Mouse (Mus musculus) cerebellum, postnatal 14 days (tissue): Measurements from ENCODE around the gene Syn2.

Source experiments
- DNase-seq, 2 experiments: peaks; one replicate each; pipeline ENCODE4 v3.0.0; 2021; ENCODE audit warnings: mixed read lengths in 2 of 2

Syn2 gene

DNA sequence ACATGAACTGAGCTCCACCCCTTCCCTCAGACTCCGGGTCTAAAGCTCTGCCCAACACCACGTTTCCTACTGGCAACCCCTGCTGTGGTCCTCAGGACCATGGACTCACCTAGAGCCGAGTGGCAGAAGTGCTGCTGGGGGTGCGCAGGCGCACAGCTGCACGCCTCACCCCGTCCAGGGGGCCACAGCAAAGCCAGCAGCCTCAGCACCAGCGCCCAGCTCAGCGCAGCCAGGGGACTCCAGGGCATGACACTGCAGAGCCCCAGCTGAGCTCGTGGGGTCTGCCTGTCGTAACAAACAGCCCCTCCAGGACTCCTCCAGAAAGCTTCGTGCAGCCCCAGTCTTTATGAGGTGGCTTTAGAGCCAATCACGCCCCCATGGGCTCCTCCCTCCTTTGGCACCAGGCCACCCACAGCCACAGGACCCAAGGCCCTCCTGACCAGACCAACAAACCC lies 116.9 kb downstream of the Syn2 start:
- DNase-seq = peak in 1 of 2 experiments; percentile 66

DNA sequence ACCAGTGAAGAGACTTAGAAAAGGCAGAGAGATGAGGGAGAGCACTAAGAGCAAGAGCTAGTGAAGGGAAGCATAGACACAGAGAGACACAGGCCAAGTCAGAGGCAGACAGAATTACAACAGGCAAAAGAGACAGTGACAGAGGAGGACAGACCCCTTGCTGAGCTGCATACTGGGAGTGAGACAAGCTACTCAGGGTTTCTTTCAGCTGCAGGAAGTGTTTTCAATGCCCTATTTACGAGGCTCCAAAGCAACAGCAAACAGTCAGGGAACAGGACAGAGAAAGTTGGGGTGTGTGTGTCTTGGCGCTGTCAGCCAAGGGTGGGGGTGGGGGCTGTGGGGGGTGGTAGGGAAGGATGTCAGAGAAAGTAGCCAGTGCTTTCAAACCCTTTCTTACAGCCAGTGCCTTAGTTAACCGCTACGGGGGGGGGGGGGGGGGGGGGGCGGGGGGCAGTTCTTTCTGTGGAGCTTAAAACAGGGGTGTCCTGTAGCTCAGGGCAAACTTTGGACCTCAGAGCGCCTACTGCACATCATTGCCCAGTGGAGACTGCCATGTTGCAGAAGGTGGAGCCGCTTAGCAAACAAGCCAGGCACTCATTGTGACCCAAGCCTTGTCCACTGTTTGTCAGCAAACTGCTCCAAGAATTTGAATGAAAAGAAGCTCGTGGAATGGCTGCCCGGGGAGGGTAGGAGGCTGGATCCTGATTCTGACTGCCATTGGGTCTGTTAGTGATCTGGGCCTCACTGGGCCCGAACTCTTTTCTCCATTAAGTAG lies 117.6 kb downstream of the Syn2 start, which contains the start of gene Timp4:
Timp4 (minus strand) TSS at position 107 of the 775 bp plus-strand sequence.
- DNase-seq = peak in 1 of 2 experiments; percentile 42

DNA sequence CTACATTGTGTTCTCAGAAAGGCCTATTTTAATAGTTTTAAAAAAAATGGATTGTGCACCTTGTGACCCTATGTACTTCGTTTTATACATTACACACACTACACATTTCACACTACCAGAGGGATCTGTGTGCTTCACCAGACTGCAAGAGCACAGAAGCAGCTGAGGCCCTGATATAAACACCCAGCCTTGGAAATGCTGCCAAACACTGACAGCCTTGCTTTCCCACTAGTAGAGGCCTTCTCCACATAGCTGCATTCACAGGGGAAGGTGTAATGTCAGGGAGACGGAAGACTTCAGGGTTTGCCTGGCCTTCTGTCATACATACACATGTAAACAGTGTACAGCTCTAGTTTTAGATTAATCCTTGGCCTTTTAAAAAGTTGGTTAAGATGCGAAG lies 120.5 kb downstream of the Syn2 start:
- DNase-seq = no peak

DNA sequence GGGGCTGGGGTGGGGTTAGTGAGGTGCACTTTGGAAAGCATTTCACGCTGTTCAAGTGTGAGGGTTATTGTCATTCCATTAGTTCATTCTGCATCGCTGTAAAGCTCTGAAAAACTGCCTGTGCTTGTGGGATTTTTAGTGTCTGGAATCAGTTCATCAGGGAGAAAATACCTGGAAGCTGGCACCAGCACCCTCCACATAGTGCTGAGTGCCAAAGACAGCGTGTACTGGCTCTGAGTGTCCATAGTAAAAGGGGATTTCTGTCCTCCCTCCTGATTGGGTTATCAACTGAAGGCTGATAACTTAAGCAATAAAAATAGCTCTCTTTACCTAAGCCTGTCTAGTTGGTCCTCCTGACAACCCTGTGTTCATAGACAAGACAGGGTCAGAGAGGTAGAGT lies 125.8 kb downstream of the Syn2 start:
- DNase-seq = peak; percentile 54 to 74

DNA sequence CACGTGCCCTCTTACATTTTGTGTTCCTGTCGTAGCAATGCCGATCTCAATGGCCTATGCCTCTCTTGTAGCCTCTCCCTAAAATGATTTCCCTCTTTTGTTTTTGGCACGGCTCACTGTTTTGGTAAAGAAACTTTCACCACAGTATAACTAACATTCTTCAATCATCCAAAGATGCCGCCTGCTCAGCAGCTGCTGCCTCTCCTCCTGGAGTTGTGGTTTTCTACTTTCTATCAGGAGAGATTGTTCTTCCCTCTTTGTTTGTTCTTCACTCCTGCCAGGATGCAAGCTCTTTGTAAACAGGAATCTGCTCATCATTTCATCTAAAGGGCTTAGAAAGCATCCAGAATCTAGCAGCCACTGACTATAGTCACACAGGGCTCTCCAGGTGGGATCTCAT lies 132.1 kb downstream of the Syn2 start:
- DNase-seq = no peak

DNA sequence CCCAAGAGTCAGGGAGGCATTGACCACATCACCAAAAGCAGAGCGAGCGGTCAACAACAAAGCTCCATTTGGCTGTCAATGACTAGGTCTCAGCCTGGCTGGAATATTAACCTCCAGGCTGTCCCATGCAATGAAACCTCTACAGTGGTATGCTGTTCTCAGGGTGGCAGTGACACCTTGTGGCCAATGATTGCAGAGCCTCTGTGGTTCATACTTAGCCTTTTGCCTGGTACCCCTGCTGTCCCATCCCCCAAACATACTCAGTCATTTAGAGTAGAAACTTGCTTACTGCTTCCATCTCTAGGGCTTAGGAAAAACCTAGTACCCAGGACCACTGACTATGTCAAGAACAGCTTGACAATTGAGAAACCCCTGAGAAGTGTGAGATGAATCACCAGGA lies 133.2 kb downstream of the Syn2 start:
- DNase-seq = peak; percentile 91 to 92

DNA sequence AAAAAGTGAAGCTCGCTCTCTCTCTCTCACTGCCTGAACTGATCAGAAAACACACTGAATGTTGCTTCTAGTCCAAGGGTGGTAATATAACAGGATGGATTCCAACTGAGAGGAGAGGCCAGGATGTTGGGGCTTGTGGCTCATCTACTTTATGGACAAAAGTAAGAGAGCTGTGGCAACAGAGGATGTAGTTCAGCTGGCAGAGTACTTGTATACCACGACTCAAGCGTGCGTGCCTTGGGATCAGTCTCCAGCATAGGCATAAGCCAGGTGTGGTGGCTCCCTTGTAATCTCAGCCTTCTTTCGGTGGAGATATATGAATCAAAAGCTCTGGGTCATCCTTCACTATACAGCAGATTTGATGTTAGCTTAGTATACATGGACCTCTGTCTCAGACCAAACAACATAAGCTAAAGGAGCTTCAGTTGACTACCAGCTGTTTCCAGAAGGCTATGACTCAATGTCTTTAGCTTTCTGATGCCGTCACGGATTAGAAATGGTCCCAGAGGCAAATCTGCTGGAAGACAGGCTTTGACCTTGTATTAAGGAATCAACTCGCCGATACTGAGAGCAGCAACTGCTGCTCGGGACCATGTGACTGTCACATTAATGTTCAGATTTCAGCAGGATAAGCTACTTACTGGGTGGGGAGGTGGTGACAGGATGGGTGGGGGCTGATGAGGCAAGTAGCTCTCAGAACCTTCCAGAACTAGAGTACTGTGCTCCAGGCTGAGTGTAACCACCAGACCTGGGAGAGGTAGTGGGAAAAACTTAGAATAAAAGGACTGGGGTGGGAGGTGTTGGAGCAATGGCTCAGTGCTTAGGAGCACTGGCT lies 134.1 kb downstream of the Syn2 start:
- DNase-seq = no peak

DNA sequence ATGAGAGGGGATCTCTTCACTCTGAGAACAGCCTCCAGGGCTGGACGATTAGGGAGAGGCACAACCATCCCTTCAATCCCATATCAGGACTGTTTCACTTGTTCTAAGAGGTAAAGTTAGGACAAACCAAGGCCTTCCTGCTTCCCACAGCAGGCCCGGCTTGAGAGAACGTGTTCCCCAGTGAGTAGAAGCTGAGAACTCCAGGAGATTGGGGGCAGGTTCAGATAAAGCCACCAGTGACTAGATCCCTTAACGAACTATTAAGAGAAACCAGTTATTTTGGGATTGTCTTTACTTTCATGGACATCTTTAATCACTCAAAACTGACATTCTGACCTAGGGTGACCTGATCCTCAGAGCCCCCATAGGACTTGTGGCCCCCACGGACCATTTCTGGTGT lies 134.9 kb downstream of the Syn2 start:
- DNase-seq = no peak

DNA sequence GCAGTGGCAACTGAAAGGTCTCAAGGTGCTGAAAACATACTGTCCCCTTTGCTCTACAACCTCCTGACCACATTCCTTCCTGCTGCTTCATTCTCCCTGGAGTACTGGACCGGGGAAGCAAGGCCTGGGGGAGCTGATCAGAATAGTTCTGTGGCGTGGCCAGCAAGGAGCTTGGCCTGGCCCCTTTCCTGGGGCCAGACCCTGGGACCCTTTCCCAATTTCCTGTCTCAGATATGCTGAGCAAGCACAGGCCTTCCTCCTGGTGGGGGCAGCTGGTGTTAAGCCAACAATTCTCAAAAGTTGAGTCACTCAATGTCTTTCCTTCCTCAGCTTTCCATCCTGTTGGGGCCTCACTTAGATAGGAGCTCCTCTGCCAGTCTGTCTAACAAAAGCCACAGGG lies 135.4 kb downstream of the Syn2 start:
- no peak for DNase-seq

DNA sequence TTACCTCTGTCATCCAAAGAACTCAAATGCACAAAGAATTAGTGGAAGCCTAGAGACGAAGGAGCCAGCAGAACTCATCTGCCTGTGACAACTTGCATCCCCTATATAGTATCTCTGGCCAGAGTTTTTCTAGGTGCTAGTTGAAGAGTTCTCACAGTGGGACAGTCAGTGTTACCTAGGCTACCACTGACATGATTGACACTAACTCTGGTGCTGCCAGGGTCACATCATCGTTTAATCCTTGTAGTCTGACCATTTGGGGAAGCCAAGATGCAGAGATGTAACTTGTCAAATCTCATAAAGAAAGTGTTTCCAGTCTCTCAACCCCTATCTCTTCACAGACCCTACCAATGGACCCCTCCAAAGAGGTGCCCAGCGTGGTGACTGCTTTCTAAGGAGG lies 136.6 kb downstream of the Syn2 start:
- no peak for DNase-seq

DNA sequence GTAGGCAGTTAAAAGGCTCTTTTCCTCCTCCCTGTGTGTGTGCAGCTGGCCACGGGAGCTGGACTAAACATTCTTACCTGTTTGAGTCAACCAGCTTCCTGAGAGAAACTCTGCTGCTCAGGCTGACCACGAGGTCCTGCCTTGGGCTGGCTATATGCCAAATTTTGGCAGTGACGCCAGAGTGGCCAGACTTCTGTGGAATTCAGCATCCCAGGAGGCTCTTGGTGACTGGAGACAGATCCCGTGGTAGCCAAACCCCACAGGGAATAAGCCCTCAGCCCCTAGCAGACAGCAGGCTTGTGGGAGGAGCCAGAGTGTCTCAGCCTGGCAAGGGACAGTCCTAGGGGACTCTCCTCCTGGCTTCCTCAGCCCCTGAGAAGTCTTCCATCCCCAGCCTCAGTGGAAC lies 137.2 kb downstream of the Syn2 start:
- peak; percentile 54 to 56 for DNase-seq

DNA sequence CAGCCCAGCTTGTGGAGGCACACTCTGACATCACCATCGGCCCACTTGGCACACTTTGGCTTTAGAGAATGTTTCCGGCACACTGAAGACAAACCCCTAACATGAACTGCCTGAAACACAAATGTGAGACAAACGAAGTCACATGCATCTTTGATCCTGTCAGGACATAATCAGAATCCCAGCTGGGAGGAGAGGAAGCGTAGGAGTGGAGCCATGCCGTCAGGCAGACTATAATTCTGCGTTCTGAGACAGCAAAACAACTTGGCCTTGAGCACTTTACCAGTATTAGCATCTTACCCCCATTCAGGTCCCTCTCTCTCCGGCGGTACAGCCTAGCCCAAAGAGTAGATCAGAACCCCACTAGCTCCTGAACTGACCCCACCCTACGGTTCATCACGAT lies 138.6 kb downstream of the Syn2 start:
- DNase-seq = no peak

DNA sequence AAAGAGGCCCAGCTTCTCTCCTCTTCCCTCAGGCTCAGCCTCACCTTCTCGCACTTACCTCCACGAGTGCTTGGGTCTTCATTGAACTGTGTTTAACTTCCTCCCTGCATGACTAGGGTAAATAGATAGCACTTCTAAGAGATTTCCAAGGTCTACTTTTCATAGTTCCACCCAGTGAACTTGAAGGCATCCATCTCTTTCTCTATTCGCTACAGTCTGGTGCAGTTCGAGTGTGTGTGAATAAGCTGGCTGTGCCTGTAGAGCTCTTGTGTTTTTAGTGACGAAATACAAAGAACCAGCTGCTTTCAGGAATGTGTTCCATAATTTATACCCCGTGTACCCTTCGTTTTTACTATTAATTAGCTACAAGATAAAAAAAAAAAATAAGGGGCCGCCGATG lies 140.0 kb downstream of the Syn2 start:
- DNase-seq = no peak

DNA sequence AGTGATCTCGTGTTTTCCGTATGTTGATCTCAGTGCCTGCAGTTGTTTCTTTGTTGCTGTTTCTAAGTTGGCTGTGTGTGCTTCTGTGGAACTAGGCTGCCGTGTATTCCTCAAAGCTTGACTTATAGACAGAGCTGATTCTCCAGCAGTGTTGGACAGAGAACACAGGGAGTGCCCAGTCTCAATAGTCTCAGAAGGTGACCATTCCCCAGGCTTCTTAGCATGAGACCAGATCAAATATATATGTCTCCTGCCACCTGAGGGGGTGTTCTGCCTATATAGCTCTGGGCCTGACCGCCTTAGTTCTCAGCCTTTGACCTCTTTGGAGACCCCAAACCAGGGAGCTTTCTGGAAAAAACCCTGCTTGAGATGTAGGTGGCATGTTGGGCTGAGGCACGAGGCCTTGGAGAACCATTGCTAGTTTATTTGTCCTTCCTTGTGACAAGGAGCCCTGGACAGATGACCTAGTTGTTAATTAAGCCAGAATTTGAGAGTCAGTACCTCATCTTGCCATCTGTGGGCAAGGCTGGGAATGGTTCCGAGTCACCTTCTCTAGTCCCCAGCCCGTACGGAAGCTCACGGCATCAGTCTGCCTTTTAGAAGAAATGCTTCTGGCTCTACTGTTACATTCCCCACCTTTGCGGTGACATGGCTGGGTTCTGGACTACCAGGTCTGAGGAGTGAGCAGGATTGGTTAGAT lies 140.6 kb downstream of the Syn2 start:
- no peak for DNase-seq

DNA sequence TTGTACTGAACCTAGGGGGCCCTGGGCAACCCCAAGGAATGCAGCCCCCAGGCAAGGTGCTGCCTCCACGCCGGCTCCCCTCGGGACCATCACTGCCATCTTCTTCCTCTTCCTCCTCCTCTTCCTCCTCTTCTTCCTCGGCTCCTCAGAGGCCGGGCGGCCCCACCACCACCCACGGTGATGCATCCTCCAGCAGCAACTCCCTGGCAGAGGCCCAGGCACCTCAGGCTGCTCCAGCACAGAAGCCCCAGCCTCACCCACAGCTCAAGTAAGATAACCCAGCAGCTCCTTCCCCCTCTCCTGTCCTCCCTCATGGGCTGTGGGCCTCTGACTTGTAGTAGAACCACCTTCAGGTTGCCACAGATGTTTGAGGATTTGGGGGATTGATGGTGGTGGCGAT lies 143.4 kb downstream of the Syn2 start:
- DNase-seq = peak in 1 of 2 experiments; percentile 31

DNA sequence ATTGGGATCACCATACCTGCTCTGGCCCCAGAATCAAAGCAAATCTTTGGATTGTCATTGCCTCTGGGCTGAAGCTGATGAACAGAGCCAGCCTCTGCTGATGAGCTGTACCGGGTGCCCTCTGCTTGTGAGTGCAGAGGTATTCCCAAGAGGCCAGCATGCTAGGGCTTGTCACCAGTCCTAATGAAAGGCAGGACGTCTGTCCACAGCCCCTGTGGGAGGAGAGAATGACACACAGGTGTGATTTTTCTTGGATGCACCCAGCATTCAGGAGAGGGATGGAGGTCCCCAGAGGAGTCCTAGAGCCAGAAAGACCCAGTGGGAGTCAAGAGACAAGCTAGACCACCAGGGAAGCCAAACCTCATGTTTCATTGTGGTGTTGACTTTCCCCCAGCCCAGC lies 144.9 kb downstream of the Syn2 start:
- no peak for DNase-seq

DNA sequence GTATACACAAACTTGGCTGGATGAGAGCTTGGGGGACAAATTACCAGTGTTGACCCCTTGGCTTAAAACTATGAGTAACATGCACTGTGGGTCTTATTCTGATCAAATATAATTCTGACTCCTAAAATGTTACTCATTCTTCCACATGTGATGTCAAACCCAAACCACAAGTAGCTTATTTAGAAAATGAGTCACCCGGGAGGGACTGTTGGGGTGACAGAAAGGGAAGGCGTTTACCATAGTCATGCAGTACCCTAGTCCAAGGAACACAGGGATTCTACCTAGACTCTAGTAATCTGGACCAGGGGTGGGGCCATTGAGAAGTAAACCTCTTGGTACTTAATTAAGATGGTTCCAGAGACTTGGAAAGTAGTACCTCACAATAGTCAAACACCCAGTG lies 149.5 kb downstream of the Syn2 start:
- DNase-seq = no peak

DNA sequence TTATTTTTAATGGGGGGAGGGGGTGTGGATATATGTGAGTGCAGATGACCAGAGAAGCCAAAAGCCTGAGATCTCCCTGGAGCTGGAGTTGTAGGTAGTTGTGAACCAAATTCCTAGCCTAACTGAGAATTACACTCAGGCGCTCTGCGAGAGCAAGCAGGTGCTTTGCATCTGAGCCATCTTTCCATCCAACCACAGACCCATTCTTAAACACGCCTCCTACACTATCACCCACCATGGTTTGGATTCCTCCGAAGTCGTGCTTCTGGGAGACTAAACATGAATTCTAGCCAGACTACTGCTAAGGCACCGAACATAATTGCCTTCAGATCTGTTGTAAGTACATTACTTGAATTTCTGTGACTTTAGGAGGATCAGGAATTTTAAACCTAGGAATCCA lies 151.7 kb downstream of the Syn2 start:
- no peak for DNase-seq

DNA sequence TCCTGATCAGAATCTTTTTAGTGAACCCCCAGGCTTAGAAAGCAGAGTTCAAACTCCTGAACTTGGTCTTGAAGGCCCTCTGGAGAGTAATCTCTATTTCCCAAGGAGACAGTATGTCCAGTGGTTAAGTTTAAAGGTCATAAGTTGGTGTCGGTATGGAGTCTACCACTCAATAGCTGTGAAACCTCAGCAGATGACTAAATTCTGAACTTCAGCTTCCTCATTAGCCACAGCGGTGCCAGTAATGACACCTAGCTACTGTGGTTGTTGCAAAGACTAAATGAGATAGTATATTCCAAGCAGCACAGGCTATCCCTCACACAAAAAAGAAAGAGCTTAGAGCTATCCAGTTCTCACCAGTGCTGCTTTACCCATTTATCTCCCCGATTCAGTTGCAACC lies 153.5 kb downstream of the Syn2 start:
- DNase-seq = no peak

DNA sequence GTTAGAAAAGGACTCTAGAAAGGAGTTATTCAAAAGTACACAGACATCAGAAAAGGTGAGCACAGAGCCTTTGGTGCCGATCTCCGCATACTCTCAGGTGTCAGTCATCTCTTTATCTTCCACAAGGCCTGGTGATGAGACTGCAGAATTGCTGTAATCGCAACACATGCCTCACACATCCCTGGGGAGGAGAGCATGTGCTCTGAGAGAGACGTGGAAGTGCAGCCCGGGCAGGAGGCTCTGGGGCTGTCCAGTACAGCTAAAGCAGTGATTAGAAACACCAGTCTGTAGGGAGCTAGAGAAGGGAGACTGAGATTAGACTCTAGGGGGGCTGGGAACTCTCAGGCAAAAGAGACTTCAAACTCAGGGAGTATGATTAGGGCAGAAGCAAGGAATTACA lies 155.9 kb downstream of the Syn2 start:
- no peak for DNase-seq

DNA sequence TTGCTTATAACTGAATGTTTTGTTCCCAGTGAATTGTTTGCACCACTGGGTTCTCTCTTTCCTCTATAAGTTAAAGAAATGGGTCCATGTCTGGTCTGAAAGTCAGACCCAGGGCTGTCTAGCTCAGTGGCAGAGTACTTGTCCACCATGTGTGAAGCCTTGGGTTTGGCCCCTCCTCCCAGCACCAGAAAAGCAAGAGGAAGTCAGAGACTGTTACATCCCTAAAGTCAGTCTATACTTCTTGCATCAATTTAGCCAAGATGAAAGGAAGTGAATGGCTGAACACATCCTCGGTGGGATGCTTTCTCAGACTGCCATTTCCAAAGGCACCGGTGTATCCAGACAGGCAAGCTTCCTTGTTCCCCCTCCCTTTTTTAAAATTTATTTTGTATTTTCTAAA lies 156.4 kb downstream of the Syn2 start:
- no peak for DNase-seq

DNA sequence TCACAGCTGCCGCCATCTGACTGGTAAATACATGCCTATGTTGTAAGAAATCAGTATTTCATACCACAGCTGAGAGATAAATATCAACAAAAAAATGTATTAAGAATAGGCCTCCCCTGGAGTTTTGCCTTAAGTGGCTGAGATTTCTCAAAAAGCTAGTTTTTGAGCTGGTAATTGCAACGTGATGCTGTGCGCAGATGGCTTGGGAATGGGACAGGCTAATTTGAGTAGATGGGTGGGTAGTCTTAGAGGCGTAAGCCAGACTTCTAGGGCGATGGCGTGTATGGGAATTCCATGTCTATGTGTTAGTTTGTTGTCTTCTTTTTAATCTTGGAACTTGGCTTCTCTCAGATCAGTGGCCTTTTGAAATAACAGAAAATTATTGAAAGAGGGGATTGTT lies 157.1 kb downstream of the Syn2 start:
- no peak for DNase-seq

DNA sequence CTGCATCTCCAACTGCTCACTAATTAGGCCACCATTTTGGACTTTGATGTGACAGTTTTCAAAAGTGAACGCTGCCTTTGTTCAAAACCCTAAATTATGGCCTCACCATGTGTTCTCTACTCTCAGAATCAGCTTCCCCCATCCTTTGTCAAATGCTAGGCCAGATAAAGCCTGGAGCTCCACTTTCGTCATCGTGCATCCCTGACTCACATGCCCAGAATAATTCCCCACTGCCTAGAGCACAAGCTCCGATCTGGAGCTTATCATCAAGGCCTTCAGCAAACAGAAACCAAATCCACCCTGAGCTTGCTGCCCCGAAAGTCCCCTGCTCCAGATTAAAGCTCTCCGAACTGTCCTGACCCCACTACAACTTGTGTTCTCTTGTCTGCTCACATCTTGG lies 157.9 kb downstream of the Syn2 start:
- no peak for DNase-seq

DNA sequence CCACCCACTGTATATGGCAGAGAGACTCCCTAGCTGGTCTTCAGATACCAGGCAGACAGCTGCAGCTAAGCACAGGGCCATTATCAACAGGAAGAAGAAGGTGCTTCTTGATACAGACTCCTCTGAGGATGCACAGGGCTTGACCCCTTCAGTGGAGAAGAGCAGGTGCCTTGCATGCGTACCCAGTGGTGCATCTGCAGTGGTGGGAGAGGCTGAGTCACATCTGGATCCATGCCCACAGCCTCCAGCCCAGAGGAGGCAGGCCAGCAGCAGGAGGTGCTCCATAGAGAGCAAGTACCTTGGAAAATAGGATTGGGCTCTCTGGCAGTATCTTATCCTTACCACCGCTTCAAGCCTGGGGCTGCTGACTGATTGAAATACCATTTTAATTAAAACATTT lies 159.2 kb downstream of the Syn2 start:
- no peak for DNase-seq
